Mouse (Mus musculus) heart, adult 2 months (tissue): ENCODE data around the gene Fhl2.

Experiments used
- CTCF ChIP-seq: fragments of 200-600 bp; IDR thresholded peaks from 2 replicates; pipeline ENCODE4 v1.8.1; 2022; ENCODE audit warnings: antibody characterized with exemption, mild to moderate bottlenecking, moderate library complexity
- POLR2A ChIP-seq: fragments of 200-500 bp; IDR thresholded peaks from 2 replicates; pipeline ENCODE4 v1.6.1; 2011; ENCODE audit warnings: mild to moderate bottlenecking, low read depth, low read length, control low read depth; ENCODE audit not compliant: insufficient read depth

DNA sequence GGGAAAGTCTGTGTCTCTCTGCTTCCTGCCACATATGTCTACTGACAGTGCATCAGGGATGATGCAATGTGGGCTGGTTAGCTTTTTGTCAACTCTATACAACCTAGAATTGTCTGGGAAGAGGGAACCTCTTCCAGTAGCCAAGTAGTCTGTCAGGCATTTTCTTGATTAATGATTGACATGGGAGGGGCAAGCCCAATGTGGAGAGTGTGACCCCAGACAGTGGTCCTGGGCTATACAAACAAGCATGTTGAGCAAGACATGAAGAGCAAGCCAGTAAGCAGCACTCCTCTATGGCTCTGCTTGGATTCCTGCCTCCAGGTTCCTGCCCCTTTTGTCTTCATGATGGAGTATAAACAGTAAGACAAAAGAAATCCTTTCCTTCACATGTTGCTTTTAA lies 69.6 kb downstream of the Fhl2 start:
- TF ChIP-seq CTCF (no peak), POLR2A (no peak)
